Mouse (Mus musculus): ENCODE measurements around the gene Myo9a. TPM values are rescaled to one million over a fixed set of nuclear protein-coding genes. Genes with fewer than 3 reads are reported as not detected.
"Not testable (repeated sequence)": the region's sequence is repeated elsewhere in the genome, so short reads cannot be mapped to it uniquely, and the experiment has no call there.

The Myo9a gene
- polyA plus RNA-seq, 1 experiment, result 9.9 TPM

GRCm38 (mm10) chr9:59735394-59735793, 15.3 kb upstream of the Myo9a start:
- Histone ChIP-seq H3K4me3 (ENCODE audit: insufficient read depth, low read depth, low read length) (no peak overlapping the region), H3K4me1 (ENCODE audit: control insufficient read depth, insufficient read depth, insufficient read length, low read length) (no peaks in the 10 kb centered on the region; the same call in 1 of the 2 replicates), H3K27ac (replicated peaks; ENCODE audit: low read depth, low read length) (no peak overlapping the region)

- H3K27ac ChIP-seq (replicated peaks; ENCODE audit: low read depth, low read length), result no peak overlapping the region
- no peak overlapping the region for H3K4me3 ChIP-seq (ENCODE audit: insufficient read depth, low read depth, low read length)
- H3K4me1 ChIP-seq (ENCODE audit: control insufficient read depth, insufficient read depth, insufficient read length, low read length), result no peaks in the 10 kb centered on the region
Measured at GRCm38 (mm10) chr9:59740593-59740992, 10.1 kb upstream of the Myo9a start.

- Histone ChIP-seq H3K4me1 (ENCODE audit: control insufficient read depth, insufficient read depth, insufficient read length, low read length) (no peaks in the 10 kb centered on the region), H3K4me3 (ENCODE audit: insufficient read depth, low read depth, low read length) (no peak overlapping the region), H3K27ac (replicated peaks; ENCODE audit: low read depth, low read length) (no peak overlapping the region)
Measured at GRCm38 (mm10) chr9:59743903-59744302, 6.8 kb upstream of the Myo9a start.

- no peak overlapping the region for H3K4me3 ChIP-seq (ENCODE audit: insufficient read depth, low read depth, low read length)
- no peak overlapping the region for H3K27ac ChIP-seq (replicated peaks; ENCODE audit: low read depth, low read length)
- peaks cover 2% of the 10 kb centered on the region; the same call in 1 of the 2 replicates for H3K4me1 ChIP-seq (ENCODE audit: control insufficient read depth, insufficient read depth, insufficient read length, low read length)
Measured at GRCm38 (mm10) chr9:59748387-59748786, 2.3 kb upstream of the Myo9a start.

GRCm38 (mm10) chr9:59748969-59749368, 1.7 kb upstream of the Myo9a start:
- Histone ChIP-seq H3K27ac (replicated peaks; ENCODE audit: low read depth, low read length) (no peak overlapping the region), H3K4me1 (ENCODE audit: control insufficient read depth, insufficient read depth, insufficient read length, low read length) (peaks cover 2% of the 10 kb centered on the region; the same call in 1 of the 2 replicates), H3K4me3 (ENCODE audit: insufficient read depth, low read depth, low read length) (no peak overlapping the region)

GRCm38 (mm10) chr9:59749581-59750265, 973 bp upstream of the Myo9a start:
- Histone ChIP-seq H3K27ac (replicated peaks; ENCODE audit: low read depth, low read length) (no peak overlapping the region), H3K4me3 (ENCODE audit: insufficient read depth, low read depth, low read length) (peak overlapping the region; percentile 25; the same call in 1 of the 2 replicates), H3K4me1 (ENCODE audit: control insufficient read depth, insufficient read depth, insufficient read length, low read length) (peaks cover 2% of the 10 kb centered on the region; the same call in 1 of the 2 replicates)

GRCm38 (mm10) chr9:59751066-59751581, 428 bp downstream of the Myo9a start:
- Histone ChIP-seq H3K4me3 (ENCODE audit: insufficient read depth, low read depth, low read length) (peak overlapping the region; percentile 99), H3K4me1 (ENCODE audit: control insufficient read depth, insufficient read depth, insufficient read length, low read length) (peaks cover 2% of the 10 kb centered on the region; the same call in 1 of the 2 replicates), H3K27ac (replicated peaks; ENCODE audit: low read depth, low read length) (peak overlapping the region; percentile 91)

- H3K4me3 ChIP-seq (ENCODE audit: insufficient read depth, low read depth, low read length), result peak overlapping the region; percentile 48
- peaks cover 2% of the 10 kb centered on the region; the same call in 1 of the 2 replicates for H3K4me1 ChIP-seq (ENCODE audit: control insufficient read depth, insufficient read depth, insufficient read length, low read length)
- H3K27ac ChIP-seq (replicated peaks; ENCODE audit: low read depth, low read length), result peak overlapping the region; percentile 18; the same call in 1 of the 2 replicates
Measured at GRCm38 (mm10) chr9:59751966-59752365, 1.3 kb downstream of the Myo9a start.

GRCm38 (mm10) chr9:59755199-59755598, 4.5 kb downstream of the Myo9a start:
- Histone ChIP-seq H3K4me1 (ENCODE audit: control insufficient read depth, insufficient read depth, insufficient read length, low read length) (peaks cover 2% of the 10 kb centered on the region; the same call in 1 of the 2 replicates), H3K4me3 (ENCODE audit: insufficient read depth, low read depth, low read length) (no peak overlapping the region), H3K27ac (replicated peaks; ENCODE audit: low read depth, low read length) (no peak overlapping the region)

- not testable (repeated sequence) for H3K27ac ChIP-seq (replicated peaks; ENCODE audit: low read depth, low read length); H3K4me1 ChIP-seq (ENCODE audit: control insufficient read depth, insufficient read depth, insufficient read length, low read length); H3K4me3 ChIP-seq (ENCODE audit: insufficient read depth, low read depth, low read length)
Measured at GRCm38 (mm10) chr9:59757016-59757415, 6.3 kb downstream of the Myo9a start.

- Histone ChIP-seq H3K4me1 (ENCODE audit: control insufficient read depth, insufficient read depth, insufficient read length, low read length) (no peaks in the 10 kb centered on the region), H3K27ac (replicated peaks; ENCODE audit: low read depth, low read length) (no peak overlapping the region), H3K4me3 (ENCODE audit: insufficient read depth, low read depth, low read length) (no peak overlapping the region)
Measured at GRCm38 (mm10) chr9:59760515-59760914, 9.8 kb downstream of the Myo9a start.

- H3K4me3 ChIP-seq (ENCODE audit: insufficient read depth, low read depth, low read length); H3K4me1 ChIP-seq (ENCODE audit: control insufficient read depth, insufficient read depth, insufficient read length, low read length); H3K27ac ChIP-seq (replicated peaks; ENCODE audit: low read depth, low read length): not testable (repeated sequence)
Measured at GRCm38 (mm10) chr9:59766966-59767461, 16.3 kb downstream of the Myo9a start.

- not testable (repeated sequence) for H3K4me1 ChIP-seq (ENCODE audit: control insufficient read depth, insufficient read depth, insufficient read length, low read length); H3K4me3 ChIP-seq (ENCODE audit: insufficient read depth, low read depth, low read length)
Measured at GRCm38 (mm10) chr9:59806046-59806774, 55.5 kb downstream of the Myo9a start.

GRCm38 (mm10) chr9:59884551-59884950, 133.9 kb downstream of the Myo9a start:
- no peaks in the 10 kb centered on the region for H3K4me1 ChIP-seq (ENCODE audit: control insufficient read depth, insufficient read depth, insufficient read length, low read length)
- H3K4me3 ChIP-seq (ENCODE audit: insufficient read depth, low read depth, low read length), result no peak overlapping the region
- H3K27ac ChIP-seq (replicated peaks; ENCODE audit: low read depth, low read length), result no peak overlapping the region

More at GRCm38 (mm10) chr9:59806046-59806774, 55.5 kb downstream of the Myo9a start:
- H3K27ac ChIP-seq (replicated peaks; ENCODE audit: low read depth, low read length), result not testable (repeated sequence)

- H3K4me1 ChIP-seq (ENCODE audit: control insufficient read depth, insufficient read depth, insufficient read length, low read length), result no peaks in the 10 kb centered on the region
- H3K4me3 ChIP-seq (ENCODE audit: insufficient read depth, low read depth, low read length), result no peak overlapping the region
- no peak overlapping the region for H3K27ac ChIP-seq (replicated peaks; ENCODE audit: low read depth, low read length)
Measured at GRCm38 (mm10) chr9:59903382-59903781, 152.7 kb downstream of the Myo9a start.
